Mouse (Mus musculus) cerebellum, postnatal 4 days (tissue): ENCODE results near the gene Btg3.
A peak's percentile ranks its signal among the peaks of the same experiment; 100 is the strongest.
"Not testable (repeated sequence)": the region's sequence is repeated elsewhere in the genome, so short reads cannot be mapped to it uniquely, and the experiment has no call there.

Experiments used
- DNase-seq, 2 experiments: peaks; one replicate each; pipeline ENCODE4 v3.0.0; 2022; ENCODE audit warnings: low spot score in 2 of 2, mixed read lengths in 1 of 2

The Btg3 gene

DNA sequence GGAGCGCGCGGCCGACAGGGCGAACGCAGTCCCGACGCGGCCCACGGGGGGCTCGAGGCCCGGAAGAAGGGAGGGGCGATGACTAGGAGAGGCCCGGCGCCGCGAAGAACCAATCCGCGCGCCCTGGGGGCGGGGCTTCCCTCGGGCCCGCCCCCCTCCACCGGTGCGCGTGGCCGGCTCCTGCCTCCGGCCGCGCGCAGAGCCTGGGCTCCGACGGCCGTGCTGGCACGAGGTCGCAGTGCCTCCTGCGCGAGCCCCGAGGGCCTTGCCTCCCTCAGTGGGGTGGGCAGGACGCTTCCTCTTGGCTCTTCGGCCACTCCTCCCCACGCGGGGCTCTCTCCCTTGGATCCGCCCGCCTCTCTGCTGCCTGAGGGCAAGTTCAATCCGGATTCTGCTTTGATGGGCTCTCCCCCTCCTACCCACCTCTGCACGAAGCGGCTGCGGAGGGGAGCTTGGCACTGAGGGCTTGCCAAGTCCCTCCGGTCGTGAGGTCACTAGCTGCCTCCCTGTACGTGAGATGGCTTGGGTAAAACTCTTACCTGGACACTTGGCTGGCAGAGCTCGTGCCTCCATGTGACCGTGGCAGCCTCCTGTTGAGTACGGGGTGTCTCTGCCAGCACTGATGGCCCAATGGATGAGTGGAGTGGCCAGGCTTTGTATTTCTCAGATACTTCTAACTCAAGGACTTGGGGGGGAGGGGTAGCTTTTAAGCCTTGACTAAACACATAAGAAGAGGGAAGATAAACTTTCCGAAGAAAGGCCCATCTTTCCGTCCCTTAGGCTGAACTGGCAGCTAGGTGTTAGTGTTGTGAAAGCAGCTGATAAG, at the start of gene Btg3:
TSS of gene Btg3 (minus strand) at position 448 of the 826 bp plus-strand sequence.
- DNase-seq: peak; percentile 68 to 90

DNA sequence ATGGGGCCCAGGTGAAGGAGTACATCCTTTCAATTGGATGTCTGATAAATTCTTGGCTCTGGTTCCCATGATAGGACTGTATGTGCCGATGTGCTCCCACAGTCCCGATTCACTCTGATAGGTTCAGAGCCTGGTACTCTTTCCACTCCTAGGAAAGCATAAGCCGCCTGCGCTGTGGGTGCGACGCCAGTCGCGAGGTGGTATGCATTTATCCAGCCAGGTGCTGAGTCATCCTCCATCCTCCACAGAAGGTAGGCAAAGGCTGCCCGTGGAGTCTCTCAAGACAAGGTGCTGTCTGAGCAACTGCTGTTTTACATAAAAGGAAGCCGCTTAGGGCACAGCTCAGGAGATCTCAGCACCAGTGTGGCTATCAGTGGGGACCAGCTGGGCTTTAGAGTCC, 40.7 kb upstream of the Btg3 start:
- DNase-seq: no peak

DNA sequence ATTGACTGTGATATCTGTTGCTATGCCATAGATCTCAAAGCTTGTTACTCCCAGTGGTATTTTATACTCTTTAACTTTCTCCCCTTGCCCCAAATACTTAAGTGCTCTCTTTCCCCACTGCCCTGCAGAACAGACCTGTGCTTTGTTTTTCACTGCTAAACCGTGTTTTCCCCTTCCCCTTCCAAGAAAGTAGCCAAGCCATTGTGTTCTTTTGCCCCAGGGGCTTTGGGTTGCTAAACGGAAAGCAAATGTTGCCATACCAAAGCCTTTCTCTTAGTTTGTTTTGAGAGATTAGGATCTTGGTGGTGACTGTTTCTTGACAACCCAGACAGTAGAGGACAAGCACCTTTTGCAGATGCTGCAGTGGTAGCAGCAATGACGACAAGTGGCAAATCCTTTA, 39.5 kb upstream of the Btg3 start:
- no peak for DNase-seq

DNA sequence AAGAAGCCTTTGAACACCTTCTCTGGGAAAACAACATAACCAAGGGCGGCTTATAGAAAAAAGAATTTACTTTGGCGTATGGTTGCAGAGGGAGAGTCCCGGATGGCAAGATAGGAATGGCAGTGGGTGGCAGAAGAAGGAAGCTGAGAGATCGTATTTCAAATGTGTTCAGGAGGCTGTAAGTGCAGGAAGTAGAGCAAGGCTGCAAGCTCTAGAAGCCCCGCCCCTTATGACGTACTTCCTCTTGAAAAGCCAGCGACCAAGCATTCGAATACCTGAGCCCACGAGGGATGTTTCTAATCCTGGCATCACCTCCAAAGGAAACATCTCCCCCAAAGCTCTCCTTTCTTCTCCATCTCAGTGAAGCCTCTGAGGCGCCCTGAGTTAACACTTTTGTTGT, 33.0 kb upstream of the Btg3 start:
- DNase-seq: no peak

DNA sequence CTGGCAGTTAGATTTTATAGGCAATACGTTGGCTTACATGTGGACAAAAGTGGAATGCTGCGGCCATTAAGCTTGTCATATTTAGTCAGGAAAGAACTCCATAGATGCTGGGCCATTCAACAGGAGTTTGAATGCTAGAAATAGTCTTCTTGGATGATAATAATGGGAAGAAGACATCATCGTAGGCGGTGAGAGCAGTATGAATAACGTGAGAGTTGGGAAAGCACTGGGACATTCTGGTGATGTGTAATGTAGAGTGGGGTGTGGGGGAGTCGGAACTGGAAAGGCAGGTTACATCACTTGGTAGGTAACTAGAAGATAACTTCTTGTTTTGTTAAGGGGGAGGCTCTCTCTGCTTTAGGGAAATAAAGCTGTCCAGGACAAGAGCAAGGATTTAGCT, 30.9 kb upstream of the Btg3 start:
- no peak for DNase-seq

DNA sequence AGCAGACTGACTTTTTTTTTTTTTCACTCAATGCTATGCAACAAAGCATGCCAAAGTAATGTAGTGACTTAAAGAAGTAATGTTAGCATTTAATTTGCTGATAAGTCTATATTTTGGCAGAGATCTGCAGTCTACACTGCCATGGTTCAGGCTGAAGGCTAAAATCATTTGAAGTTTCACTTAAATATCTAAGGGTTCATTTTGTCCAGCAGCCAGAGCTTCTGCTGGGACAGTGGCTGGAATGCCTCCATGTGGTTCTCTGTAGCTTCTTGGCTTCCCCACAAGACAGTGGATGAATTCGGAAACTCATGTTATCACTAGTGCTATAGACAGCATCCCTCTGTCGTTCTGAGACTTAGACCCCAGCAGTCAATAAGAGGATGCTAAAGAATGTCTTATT, 29.7 kb upstream of the Btg3 start:
- no peak for DNase-seq

DNA sequence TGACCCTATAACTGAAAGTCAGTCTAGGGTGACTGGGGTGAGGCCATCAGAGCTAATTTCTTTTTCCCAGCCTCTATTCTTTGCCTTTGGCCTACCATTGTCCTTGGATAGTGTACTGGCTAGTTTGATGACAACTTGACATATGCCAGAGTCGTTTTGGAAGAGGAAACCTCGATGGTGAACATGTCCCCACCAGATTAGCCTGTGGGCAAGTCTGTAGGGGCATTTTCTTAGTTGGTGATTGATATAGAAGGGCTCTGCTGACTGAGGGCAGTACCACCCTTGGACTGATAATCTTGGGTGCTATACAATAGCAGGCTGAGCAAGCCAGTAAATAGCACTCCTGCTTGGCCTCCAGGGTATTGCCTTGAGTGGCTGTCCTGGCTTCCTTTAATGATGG, 25.3 kb upstream of the Btg3 start:
- no peak for DNase-seq

DNA sequence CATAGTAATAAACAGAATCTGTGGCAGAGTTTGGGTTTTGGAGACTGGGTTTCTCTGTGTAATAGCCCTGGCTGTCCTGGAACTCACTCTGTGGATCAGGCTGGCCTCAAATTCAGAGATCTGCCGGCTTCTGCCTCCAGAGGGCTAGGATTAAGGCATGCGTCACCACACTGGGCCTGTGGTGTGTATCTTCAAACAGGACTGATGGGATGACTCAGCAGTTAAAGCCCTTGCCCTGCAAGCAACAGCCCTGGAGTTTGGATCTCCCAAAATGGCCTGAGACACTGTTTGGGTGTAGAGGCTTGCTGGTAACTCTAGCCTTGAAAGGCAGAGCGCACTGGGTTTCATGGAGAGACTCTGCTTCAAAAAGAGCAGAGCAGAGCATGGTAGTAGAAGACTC, 22.4 kb upstream of the Btg3 start:
- no peak for DNase-seq

DNA sequence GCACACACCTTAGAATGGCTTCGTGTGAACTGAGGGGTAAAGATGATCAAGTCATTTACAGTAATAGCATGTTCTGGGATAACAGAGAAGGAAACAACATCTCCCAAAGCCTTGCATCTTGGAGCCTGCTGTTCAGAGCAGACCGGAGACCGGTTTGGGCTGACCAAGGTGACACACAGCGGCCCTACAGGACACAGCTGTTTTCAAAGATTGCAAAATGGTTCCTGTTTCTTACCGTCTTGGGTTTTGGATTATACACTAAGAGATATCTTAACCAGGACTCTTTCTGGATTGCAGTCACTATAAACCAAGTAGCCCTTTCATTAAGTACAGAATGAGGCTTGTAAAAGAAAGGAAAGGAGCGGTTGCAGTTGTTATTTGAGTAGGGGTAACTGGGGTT, 21.7 kb upstream of the Btg3 start:
- no peak for DNase-seq

DNA sequence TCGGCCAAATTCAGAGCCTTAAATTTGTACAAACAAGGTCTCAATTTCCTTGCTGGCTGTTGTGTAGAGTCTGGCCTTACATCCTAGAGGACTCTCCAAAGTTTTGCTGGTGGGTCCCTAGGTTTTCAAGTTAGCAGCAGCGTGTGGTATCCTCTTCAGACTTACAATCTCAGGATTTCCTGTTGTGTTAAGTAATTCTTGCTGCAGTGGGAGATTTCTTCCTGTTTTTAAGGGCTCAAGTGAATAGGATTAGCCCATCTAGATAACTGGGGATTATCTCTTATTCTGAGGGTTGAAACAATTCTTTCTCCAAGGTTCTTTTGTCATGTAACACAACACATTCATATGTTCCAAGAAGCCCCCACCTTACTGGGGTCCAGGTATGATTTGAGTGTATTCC, 14.4 kb upstream of the Btg3 start:
- DNase-seq: no peak

DNA sequence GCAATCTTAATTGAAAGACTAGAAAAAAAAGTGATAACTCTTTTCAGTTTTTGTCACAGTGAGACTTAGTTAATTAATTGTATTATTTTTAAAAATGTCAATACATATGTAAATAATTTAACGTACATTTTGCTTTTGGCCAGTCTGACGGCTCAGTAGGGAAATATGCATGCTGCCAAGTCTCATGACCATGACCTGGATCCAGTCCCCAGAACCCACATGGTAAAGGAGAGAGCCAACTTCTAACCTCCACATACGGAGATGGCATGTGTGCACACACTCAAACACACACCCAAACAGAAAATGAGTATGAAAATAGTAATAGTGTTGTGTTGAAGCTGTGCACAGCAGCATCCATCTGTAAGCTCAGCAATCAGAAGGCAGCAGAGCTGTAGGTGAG, 13.0 kb upstream of the Btg3 start:
- DNase-seq: no peak

DNA sequence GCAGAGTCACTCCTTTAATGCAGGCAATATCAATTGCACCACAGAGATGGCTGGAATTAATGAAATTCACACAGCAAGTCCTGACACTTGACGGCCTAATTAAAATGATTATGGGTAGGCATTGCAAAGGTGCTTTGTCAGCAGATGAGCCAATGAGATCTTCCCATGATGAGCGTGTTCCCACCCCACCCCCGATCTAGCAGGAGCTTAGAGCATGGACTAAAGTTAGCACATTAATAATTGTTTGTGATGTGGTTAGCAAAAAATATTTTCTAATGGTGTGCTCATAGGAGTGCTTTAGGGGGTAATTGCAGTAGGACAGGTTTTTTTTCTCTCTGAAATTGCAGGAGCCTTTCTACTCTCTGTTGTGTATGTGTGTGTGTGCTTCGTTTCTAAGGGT, 12.1 kb upstream of the Btg3 start:
- no peak for DNase-seq

DNA sequence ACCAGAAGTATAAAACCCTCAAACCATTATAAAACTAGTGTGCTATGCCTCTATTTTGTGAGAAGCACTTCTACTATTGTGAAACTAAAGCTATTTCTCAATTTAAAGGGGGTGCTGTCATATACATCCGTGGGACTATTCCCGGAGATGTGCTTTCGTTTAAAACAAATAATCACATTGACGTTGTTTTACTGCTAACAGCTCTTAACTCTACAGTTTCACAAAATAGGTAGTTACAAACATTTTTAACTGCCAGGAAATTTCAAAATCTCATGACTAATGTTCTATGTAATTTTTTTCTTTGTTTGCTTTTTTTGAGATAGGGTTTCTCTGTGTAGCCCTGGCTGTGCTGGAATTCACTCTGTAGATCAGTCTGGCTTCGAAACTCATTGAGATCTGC, 1.5 kb upstream of the Btg3 start:
- DNase-seq: no peak

DNA sequence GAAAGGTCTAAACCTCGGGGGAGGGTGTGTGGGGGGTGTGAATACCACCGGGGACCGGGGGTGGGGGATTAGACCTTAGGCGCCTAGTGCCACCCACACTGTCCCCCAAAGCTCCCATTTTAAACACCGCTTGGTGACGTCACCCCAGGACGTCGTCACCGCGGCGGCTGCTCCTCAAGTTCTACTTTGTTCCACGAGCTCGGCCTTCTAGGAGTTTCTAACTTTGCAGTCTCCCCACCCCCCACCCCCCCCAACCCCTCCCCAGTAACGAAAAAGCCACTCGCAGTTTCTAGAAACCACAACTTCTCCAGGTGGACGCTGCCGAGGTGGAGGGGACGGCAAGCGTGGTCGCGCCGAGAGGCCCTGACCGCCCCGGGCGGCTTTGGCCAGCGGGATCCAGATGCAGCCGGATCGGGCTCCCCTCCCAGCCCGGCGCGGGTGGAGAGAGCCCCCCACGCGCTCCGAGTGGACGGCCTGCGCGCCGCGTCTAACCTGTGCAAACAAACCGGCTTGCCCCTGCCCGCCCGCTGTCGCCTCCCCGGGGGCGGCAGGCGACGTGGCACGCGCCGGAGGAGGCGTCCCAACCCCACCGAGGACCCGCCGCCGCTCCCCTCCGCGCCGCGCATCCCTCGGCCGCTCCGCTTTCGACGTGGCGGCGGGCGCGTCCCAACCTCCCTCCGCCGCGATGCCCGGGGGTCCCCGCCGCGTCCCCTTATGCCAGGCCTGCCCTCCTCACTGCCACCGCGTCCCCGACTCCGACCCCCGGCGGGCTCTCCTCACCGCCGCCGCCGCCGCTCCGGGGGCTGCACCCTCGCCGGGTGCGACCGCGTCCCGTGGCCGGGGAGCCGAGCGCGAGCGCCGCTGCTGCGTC, 936 bp downstream of the Btg3 start:
- peak in 1 of 2 experiments; percentile 38 for DNase-seq

DNA sequence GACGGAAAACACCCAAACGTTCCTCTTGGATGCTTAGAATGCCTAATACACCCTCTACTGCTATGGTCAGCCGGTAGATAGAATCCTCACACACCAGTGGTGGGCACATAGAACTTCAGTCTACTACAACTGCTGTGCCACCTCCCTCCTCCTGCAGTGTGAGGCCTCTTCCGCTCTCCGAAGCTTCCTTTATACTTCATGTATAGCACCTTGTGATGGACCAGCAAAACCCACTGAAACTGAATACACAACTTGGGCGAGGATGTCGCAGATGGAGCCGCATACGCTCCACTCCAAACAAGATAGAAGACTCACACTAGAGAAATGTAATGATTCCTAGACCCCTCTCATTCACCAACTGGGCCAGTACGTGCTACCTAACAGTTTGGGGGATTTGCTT, 1.8 kb downstream of the Btg3 start:
- no peak for DNase-seq

DNA sequence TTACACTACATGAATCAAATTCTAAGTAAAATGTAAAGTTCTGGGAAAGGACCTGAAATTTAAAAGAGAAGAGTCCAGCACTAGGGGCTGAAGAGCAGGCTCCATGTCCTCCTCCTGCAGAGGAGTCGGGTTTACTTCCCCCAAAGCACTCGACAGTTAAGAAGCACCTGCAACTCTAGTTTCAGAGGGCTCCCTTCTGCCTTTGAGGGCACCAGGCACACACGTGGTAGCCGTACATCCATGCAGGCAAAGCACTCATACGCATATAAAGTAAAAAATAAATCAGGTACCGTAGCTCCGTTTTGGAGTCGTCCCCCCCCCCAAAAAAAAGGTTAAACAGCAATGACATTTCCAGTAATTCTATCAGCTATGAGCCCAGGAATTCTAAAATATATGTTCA, 3.2 kb downstream of the Btg3 start:
- no peak for DNase-seq

DNA sequence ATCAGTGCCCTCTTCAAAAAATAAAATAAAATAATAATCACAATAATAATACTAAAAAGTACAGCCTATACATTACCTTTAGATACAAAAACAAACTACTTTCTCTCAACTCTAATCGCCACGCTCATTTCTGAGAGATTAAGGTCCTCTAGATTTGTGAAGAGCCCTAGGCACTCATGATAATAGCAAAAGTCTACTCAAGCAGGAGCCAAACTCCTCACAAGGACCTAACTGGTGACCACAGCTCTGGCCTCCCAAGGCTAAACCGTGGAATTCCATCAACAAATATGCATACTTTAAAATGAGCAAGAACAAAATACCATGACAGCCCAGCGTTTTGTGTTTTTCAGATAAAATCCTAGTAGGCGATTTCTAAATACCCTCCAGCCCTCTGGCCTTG, 4.2 kb downstream of the Btg3 start:
- no peak for DNase-seq

DNA sequence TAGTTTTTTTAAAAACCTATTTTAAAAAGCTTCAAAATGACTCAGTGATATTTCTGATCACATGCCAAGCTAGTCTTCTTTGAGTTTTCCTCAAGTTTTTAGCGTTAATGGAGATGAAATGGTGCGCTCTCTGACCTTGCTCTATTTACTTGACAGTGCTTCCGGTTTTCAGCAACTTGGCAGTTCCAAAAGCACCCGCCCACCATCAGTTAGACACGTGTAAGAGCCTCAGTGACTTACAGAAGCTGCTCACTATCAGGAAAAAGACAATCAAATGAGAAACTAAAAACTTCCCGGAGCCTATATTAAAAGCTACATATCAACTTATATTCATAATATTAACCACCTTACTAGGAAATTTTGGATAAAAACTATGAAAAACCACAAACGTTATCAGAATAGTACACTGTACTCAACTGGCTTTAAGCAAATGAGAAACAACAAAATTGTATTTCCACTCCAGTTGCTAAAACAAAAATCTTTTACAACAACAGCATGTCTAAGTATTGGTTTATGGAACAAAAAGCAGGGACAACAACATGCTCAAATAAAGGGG, 5.4 kb downstream of the Btg3 start:
- no peak for DNase-seq

DNA sequence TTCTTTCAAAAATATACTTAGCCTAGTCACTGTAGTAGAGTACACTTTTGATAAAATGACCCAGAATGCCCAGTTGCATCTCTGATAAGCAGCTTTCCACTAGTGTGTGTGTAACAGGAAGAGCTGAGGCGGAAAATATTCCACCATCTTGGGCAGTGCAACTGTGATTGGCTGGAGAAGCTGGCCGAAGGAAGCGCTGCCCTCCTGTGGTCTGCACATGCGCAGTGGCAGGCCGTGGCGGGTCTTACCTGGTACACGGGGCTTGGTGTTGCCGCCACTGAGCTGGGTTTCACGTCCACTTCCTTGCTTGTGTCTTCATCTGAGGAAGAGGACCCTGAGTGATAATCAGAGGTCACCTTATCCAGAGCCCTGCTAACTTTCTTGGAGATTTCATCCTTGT, 12.4 kb downstream of the Btg3 start:
- not testable (repeated sequence) for DNase-seq

DNA sequence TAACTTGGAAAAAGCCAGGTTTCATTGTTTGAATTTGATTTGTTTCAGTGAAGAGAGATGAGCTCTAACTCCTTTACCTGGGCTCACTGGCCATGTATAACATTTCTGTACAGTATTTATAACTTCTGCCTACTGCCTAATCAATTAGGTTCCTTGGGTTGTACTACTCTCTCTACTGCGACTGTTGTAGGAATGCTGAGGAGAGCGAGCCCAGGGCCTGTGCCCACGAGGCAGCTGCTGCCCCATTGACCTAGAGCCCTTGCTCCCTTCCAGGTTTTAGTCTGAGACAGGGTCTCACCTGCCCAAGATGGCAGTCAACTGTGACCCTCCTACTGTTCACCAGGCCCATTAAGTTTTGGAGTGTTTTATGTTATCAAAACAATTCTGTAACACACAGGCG, 15.5 kb downstream of the Btg3 start:
- no peak for DNase-seq

DNA sequence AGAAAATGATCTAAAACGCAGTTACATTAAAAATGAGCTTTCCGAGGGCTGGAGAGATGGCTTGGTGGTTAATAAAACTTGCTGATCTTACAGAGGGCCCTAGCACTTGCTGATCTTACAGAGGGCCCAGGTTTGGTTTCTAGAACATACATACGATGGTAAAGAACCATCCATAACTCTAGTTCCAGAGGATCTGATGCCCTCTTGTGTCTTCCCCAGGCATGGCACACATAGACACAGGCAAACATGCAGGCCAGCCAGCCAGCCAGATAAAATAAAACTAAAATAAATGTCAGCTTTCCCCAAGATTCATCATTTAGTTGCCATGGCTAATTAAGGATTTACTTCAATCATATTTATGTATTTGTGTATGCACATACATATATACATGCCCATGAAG, 19.2 kb downstream of the Btg3 start:
- no peak for DNase-seq

DNA sequence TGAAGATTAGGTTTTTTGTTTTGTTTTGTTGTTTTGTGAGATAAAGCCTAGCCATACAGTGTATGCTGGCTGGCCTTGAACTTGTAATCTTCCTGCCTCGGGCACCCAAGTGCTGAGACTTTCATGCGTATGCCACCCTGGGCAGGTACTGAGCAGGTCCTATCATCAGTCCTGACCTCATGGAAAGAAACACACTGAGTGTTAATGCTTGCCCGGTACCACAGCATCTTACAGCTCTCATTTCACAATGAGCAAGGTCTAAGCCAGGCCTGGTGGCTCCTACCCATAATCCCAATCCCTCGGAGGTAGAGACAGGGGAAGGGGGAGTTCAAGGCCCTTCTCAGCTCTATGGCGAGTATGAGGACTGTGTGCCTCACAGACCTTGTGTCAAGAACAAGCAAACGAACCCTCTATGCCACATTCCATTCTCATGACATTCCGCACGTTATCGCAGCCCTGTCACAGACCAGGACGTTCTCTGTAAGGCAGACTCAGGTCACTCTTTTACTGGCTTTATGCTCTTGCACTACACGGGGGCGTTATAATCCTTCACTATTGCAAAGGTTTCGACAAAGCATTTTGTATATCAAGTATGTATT, 29.6 kb downstream of the Btg3 start:
- DNase-seq: no peak
